Mouse (Mus musculus): ENCODE data around the gene Olfr155.

GRCm38 (mm10) chr4:43869821-43870220 lies 18.5 kb downstream of the Olfr155 start:
- TF ChIP-seq POLR2A (IDR thresholded peaks at IDR 0.05; ENCODE audit: borderline replicate concordance, insufficient read depth, low read length): no peak
- no peak for TF ChIP-seq CTCF (IDR thresholded peaks at IDR 0.05; ENCODE audit: borderline replicate concordance, insufficient read depth, low read depth, low read length)
